21 mouse cellular contexts compared by ENCODE assay signal in the genomic region with DNA sequence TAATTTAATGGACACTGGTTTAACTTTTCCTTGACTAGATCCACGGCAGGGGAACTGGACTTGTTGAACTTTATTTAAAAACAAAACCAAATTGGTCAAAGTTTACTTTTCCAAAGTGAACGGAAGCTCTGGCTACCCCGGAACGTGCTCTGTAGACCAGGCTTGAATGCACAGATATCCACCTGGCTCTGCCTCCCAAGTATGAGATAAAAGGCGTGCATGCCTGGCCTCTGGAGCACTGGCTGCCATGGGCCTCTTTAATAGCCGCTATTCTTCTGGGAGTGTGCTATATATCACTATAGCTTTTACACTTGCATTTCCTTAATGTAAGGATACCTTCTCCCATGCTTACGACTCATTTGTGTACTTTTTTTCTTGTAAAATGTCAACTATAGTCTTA. TPM values are rescaled to one million over a fixed set of nuclear protein-coding genes. Genes with fewer than 3 reads are reported as not detected.
DNase-seq lines count a peak whose midpoint lies in the region; ATAC-seq and TF ChIP-seq lines count a peak whose summit lies in the region.
"Had no signal": no experiment of that assay in that cellular context is flagged by ENCODE, and none has a peak within 500 bp of the region (broad histone marks: within the 10 kb centered on the region; RNA-seq: fewer than 3 reads in every experiment).

No protein-coding gene starts in this region.

- WGBS in intestine, postnatal 0 days = 22% methylated on average over 7 of the region's 7 CpGs
- WGBS in liver, embryonic 14.5 days (ENCODE audit: insufficient replicate concordance) = 26% methylated on average over 7 of the region's 7 CpGs

- TF ChIP-seq CTCF in intestine, postnatal 0 days (IDR thresholded peaks at IDR 0.05; ENCODE audit: low read depth) = no peak
- no peak for TF ChIP-seq CTCF in liver, embryonic 14.5 days (IDR thresholded peaks at IDR 0.05; ENCODE audit: low read depth)

- ATAC-seq in intestine, postnatal 0 days = no peak
- ATAC-seq in liver, embryonic 14.5 days (ENCODE audit: insufficient read depth) = peak; percentile 83
- ATAC-seq: activated CD4-positive, CD25-positive, alpha-beta regulatory T cell, adult 4 months; forebrain, embryonic 13.5 days; forebrain, postnatal 0 days; Patski had no signal

- 0 out of 2 replicates have a peak, but pooled peaks have one; percentile 17 for TF ChIP-seq EP300 in liver, embryonic 14.5 days (IDR thresholded peaks at IDR 0.05; ENCODE audit: low read depth)

- H3K4me1 ChIP-seq in intestine, postnatal 0 days (replicated peaks; ENCODE audit: control insufficient read depth, insufficient read depth, low read length) = no peaks in the 10 kb centered on the region
- H3K4me1 ChIP-seq in liver, embryonic 14.5 days (replicated peaks; ENCODE audit: control insufficient read depth in 2 of 2, insufficient read depth in 2 of 2, low read length in 1 of 2) = peaks cover 10 to 17% of the 10 kb centered on the region in 2 experiments
- H3K4me1 ChIP-seq: embryonic facial prominence, embryonic 10.5 days; forebrain, embryonic 13.5 days had no signal

- no peak overlapping the region for H3K27ac ChIP-seq in intestine, postnatal 0 days (ENCODE audit: low read depth, low read length)
- peak overlapping the region; percentile 47 for H3K27ac ChIP-seq in liver, embryonic 14.5 days
- H3K27ac ChIP-seq: embryonic facial prominence, embryonic 10.5 days; forebrain, embryonic 13.5 days; heart, adult 2 months; heart, embryonic 15.5 days had no signal

- no peaks in the 10 kb centered on the region; the same call in 1 of the 2 replicates for H3K36me3 ChIP-seq in intestine, postnatal 0 days (ENCODE audit: control insufficient read depth, insufficient read depth)
- H3K36me3 ChIP-seq in liver, embryonic 14.5 days (replicated peaks; ENCODE audit: control insufficient read depth, insufficient read depth, low read depth) = no peaks in the 10 kb centered on the region; the same call in 1 of the 2 replicates

- DNase-seq in kidney, adult 9 months = peak; percentile 20
- no peak for DNase-seq in kidney, adult 18-20 months
- DNase-seq in liver, embryonic 14.5 days (ENCODE audit: low read depth in 3 of 3, low spot score in 3 of 3) = peak in 2 of 3 experiments; percentile 30
- no peak for DNase-seq in spleen, adult 12 weeks (ENCODE audit: low spot score)
- no peak for DNase-seq in lung, postnatal 25 days (ENCODE audit: low spot score)
- no peak for DNase-seq in urinary bladder, postnatal 14 days (ENCODE audit: low spot score)
- DNase-seq: adrenal gland, adult 2 months; adrenal gland, postnatal 25 days; cerebellum, adult 2 months; cerebellum, postnatal 10 days; forebrain, postnatal 0 days; gastrocnemius, postnatal 14 days; heart, adult 2 months; heart, postnatal 14 days had no signal

- no peaks in the 10 kb centered on the region for H3K9me3 ChIP-seq in intestine, postnatal 0 days (ENCODE audit: control insufficient read depth)
- no peaks in the 10 kb centered on the region for H3K9me3 ChIP-seq in liver, embryonic 14.5 days (ENCODE audit: control insufficient read depth, low read length)
- H3K9me3 ChIP-seq: embryonic facial prominence, embryonic 10.5 days; forebrain, embryonic 13.5 days; heart, embryonic 15.5 days had no signal

- H3K9ac ChIP-seq in intestine, postnatal 0 days (ENCODE audit: low read depth, low read length) = no peak overlapping the region
- H3K9ac ChIP-seq in liver, embryonic 14.5 days (replicated peaks) = no peak overlapping the region
- H3K9ac ChIP-seq: forebrain, embryonic 13.5 days; forebrain, postnatal 0 days; heart, embryonic 15.5 days had no signal

- H3K27me3 ChIP-seq in intestine, postnatal 0 days (replicated peaks; ENCODE audit: control insufficient read depth, insufficient read depth, low read length) = no peaks in the 10 kb centered on the region
- H3K27me3 ChIP-seq in liver, embryonic 14.5 days (ENCODE audit: control insufficient read depth, insufficient read depth, low read length) = no peaks in the 10 kb centered on the region
- H3K27me3 ChIP-seq: forebrain, embryonic 13.5 days; heart, embryonic 15.5 days; Patski had no signal

- peak overlapping the region; percentile 35 for H3K4me2 ChIP-seq in intestine, postnatal 0 days (replicated peaks; ENCODE audit: low read depth)
- peak overlapping the region; percentile 45 for H3K4me2 ChIP-seq in liver, embryonic 14.5 days (ENCODE audit: low read depth)
- H3K4me2 ChIP-seq: forebrain, embryonic 13.5 days; heart, embryonic 11.5 days; heart, embryonic 15.5 days had no signal

- H3K4me3 ChIP-seq in intestine, postnatal 0 days (ENCODE audit: low read depth, low read length) = no peak overlapping the region
- H3K4me3 ChIP-seq in liver, embryonic 14.5 days (ENCODE audit: insufficient read depth in 1 of 2, low read depth in 2 of 2, low read length in 2 of 2) = no peak overlapping the region
- H3K4me3 ChIP-seq: embryonic facial prominence, embryonic 10.5 days; forebrain, embryonic 13.5 days; heart, adult 2 months; heart, embryonic 15.5 days had no signal

RNA-seq across cellular contexts. Expression of gene Zdhhc20, which starts 43.5 kb away (rescaled TPM):
- 28.8 and 32.8 TPM in 2 replicates for polyA plus RNA-seq in intestine, postnatal 0 days (2015; fragmentation: Nextera tagmentation; extraction: Ambion mirVana)
- polyA plus RNA-seq in liver, embryonic 14.5 days (2012; rRNA removed) = 1.9 and 3.4 TPM in 2 replicates
- polyA plus RNA-seq in liver, embryonic 14.5 days (2014; fragmentation: Nextera tagmentation; extraction: Ambion mirVana) = 6.6 and 7.6 TPM in 2 replicates

Comparison
In these comparisons a context has a peak if more than half of its experiments do, and no peak if none do; other contexts are left out.
1. DNase-seq: peak in kidney, adult 9 months (single experiment) and liver, embryonic 14.5 days (2 of 3); none in kidney, adult 18-20 months (single experiment), spleen, adult 12 weeks (single experiment), lung, postnatal 25 days (single experiment) and urinary bladder, postnatal 14 days (single experiment).